13 mouse cellular contexts compared by ENCODE assay signal in the genomic region with DNA sequence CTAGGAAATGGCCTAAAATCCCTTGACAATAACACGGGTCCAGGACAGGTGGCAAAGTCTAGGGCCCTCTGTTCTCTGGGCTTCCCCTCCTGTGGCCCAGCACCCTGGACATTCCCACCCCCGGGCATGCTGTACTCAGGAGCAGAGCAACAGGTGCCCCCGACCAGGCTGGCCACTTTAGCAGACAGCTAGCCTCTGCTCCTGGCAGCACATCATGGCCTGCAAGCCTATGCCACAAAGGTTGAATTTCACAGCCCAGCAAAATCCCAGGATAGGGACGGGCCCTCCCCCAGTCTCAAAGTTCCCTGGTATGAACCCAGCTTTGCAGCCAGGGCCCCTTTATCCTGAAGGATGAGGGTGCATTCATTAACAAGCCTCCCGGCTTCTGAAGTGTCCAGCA. TPM values are rescaled to one million over a fixed set of nuclear protein-coding genes. Genes with fewer than 3 reads are reported as not detected.
A peak's percentile ranks its signal among the peaks of the same experiment; 100 is the strongest.
DNase-seq lines count a peak whose midpoint lies in the region; ATAC-seq and TF ChIP-seq lines count a peak whose summit lies in the region.
"Had no signal": no experiment of that assay in that cellular context is flagged by ENCODE, and none has a peak within 500 bp of the region (broad histone marks: within the 10 kb centered on the region; RNA-seq: fewer than 3 reads in every experiment).

No protein-coding gene starts in this region.

- 0 out of 2 replicates have a peak overlapping the region, but pooled peaks have one; percentile 3 for H3K4me3 ChIP-seq in midbrain, embryonic 10.5 days
- H3K4me3 ChIP-seq in midbrain, embryonic 14.5 days (replicated peaks; ENCODE audit: low read depth, low read length) = no peak overlapping the region
- H3K4me3 ChIP-seq in intestine, postnatal 0 days (ENCODE audit: low read depth, low read length) = no peak overlapping the region
- H3K4me3 ChIP-seq: heart, embryonic 10.5 days; hindbrain, embryonic 12.5 days had no signal

- H3K9me3 ChIP-seq in midbrain, embryonic 10.5 days (replicated peaks) = no peaks in the 10 kb centered on the region
- no peaks in the 10 kb centered on the region for H3K9me3 ChIP-seq in midbrain, embryonic 14.5 days (ENCODE audit: control insufficient read depth, low read length)
- H3K9me3 ChIP-seq in intestine, postnatal 0 days (ENCODE audit: control insufficient read depth) = no peaks in the 10 kb centered on the region
- H3K9me3 ChIP-seq: heart, embryonic 10.5 days; hindbrain, embryonic 12.5 days had no signal

- H3K4me1 ChIP-seq in midbrain, embryonic 10.5 days = peaks cover 30% of the 10 kb centered on the region
- H3K4me1 ChIP-seq in midbrain, embryonic 14.5 days (ENCODE audit: control insufficient read depth, insufficient read depth, low read length) = peaks cover 7% of the 10 kb centered on the region
- H3K4me1 ChIP-seq in intestine, postnatal 0 days (replicated peaks; ENCODE audit: control insufficient read depth, insufficient read depth, low read length) = no peaks in the 10 kb centered on the region

- WGBS in midbrain, embryonic 10.5 days = 89% methylated on average over 5 of the region's 5 CpGs
- WGBS in midbrain, embryonic 14.5 days = 91% methylated on average over 5 of the region's 5 CpGs
- WGBS in intestine, postnatal 0 days = 76% methylated on average over 5 of the region's 5 CpGs

- peaks cover 64% of the 10 kb centered on the region for H3K36me3 ChIP-seq in midbrain, embryonic 10.5 days
- peaks cover 14% of the 10 kb centered on the region; the same call in 1 of the 2 replicates for H3K36me3 ChIP-seq in midbrain, embryonic 14.5 days (ENCODE audit: control insufficient read depth, insufficient read depth, low read length)
- peaks cover 52% of the 10 kb centered on the region for H3K36me3 ChIP-seq in intestine, postnatal 0 days (ENCODE audit: control insufficient read depth, insufficient read depth)

- no peak overlapping the region for H3K9ac ChIP-seq in midbrain, embryonic 14.5 days (replicated peaks; ENCODE audit: low read length)
- H3K9ac ChIP-seq in intestine, postnatal 0 days (ENCODE audit: low read depth, low read length) = no peak overlapping the region
- H3K9ac ChIP-seq: hindbrain, embryonic 12.5 days had no signal

- H3K27me3 ChIP-seq in midbrain, embryonic 10.5 days (ENCODE audit: low read depth, poor library complexity, severe bottlenecking) = peaks cover 6% of the 10 kb centered on the region
- no peaks in the 10 kb centered on the region for H3K27me3 ChIP-seq in midbrain, embryonic 14.5 days (ENCODE audit: control insufficient read depth, insufficient read depth, low read length)
- no peaks in the 10 kb centered on the region for H3K27me3 ChIP-seq in intestine, postnatal 0 days (replicated peaks; ENCODE audit: control insufficient read depth, insufficient read depth, low read length)

- intact Hi-C loops in heart, postnatal 14 days (cut with DNase I) = no loop called here

- DNase-seq in heart, adult 11 months = peak; percentile 92
- no peak for DNase-seq in heart, postnatal 14 days
- DNase-seq in midbrain, embryonic 10.5 days (ENCODE audit: low spot score) = no peak
- no peak for DNase-seq in midbrain, embryonic 14.5 days
- no peak for DNase-seq in layer of hippocampus, postnatal 14 days (ENCODE audit: low spot score in 2 of 2)
- no peak for DNase-seq in left cerebral cortex, adult 18-20 months (ENCODE audit: low spot score in 2 of 2)
- DNase-seq: adrenal gland, postnatal 10 days; kidney, adult 11 months; kidney, postnatal 10 days; lung, postnatal 10 days had no signal

- no peak for TF ChIP-seq CTCF in intestine, postnatal 0 days (IDR thresholded peaks at IDR 0.05; ENCODE audit: low read depth)

- H3K4me2 ChIP-seq in midbrain, embryonic 14.5 days (ENCODE audit: low read length) = no peak overlapping the region
- H3K4me2 ChIP-seq in intestine, postnatal 0 days (replicated peaks; ENCODE audit: low read depth) = peak overlapping the region; percentile 3; the same call in 1 of the 2 replicates
- H3K4me2 ChIP-seq: hindbrain, embryonic 12.5 days had no signal

- no peak overlapping the region for H3K27ac ChIP-seq in midbrain, embryonic 10.5 days (replicated peaks)
- H3K27ac ChIP-seq in midbrain, embryonic 14.5 days (replicated peaks; ENCODE audit: low read depth, low read length) = no peak overlapping the region
- H3K27ac ChIP-seq in intestine, postnatal 0 days (ENCODE audit: low read depth, low read length) = peak overlapping the region; percentile 17; the same call in 1 of the 2 replicates
- H3K27ac ChIP-seq: heart, embryonic 10.5 days; hindbrain, embryonic 12.5 days had no signal

- ATAC-seq in midbrain, embryonic 14.5 days (ENCODE audit: low FRiP score, low TSS enrichment) = no peak
- no peak for ATAC-seq in intestine, postnatal 0 days

RNA-seq across cellular contexts. Expression of a gene that starts 3.5 kb away (rescaled TPM):
- 10 to 100 TPM; 81.0 to 82.1 TPM for total RNA-seq in heart, postnatal 14 days (2021)
- polyA plus RNA-seq in midbrain, embryonic 10.5 days (2016; fragmentation: Nextera tagmentation; extraction: Ambion mirVana) = 16.5 and 19.4 TPM in 2 replicates
- 6.7 and 7.4 TPM in 2 replicates for polyA plus RNA-seq in midbrain, embryonic 14.5 days (2014; fragmentation: Nextera tagmentation; extraction: Ambion mirVana)
- 76.3 and 80.0 TPM in 2 replicates for polyA plus RNA-seq in intestine, postnatal 0 days (2015; fragmentation: Nextera tagmentation; extraction: Ambion mirVana)
- total RNA-seq in layer of hippocampus, postnatal 14 days (2021) = 10 to 100 TPM in 1 of 2 experiments, 1 to 10 TPM in 1; 9.6 to 10.1 TPM
- 10 to 100 TPM; 19.6 to 21.1 TPM for total RNA-seq in left cerebral cortex, adult 18-20 months (2021)
